Mouse (Mus musculus) small intestine, adult 2 months (tissue): ENCODE data around the gene Errfi1.

ENCODE experiments used
- CTCF ChIP-seq: fragments of 200-500 bp; IDR thresholded peaks from 2 replicates; pipeline ENCODE4 v1.5.1; 2012; ENCODE audit warnings: low read depth, mild to moderate bottlenecking, control low read depth, inconsistent platforms, low read length, moderate library complexity, mixed read lengths; ENCODE audit not compliant: insufficient replicate concordance, insufficient read length; ENCODE audit errors: extremely low read depth
- POLR2A ChIP-seq: fragments of 200-500 bp; IDR thresholded peaks from 2 replicates; pipeline ENCODE4 v1.6.1; 2012; ENCODE audit warnings: low read depth, mild to moderate bottlenecking, control low read depth, inconsistent platforms, low read length, moderate library complexity

DNA sequence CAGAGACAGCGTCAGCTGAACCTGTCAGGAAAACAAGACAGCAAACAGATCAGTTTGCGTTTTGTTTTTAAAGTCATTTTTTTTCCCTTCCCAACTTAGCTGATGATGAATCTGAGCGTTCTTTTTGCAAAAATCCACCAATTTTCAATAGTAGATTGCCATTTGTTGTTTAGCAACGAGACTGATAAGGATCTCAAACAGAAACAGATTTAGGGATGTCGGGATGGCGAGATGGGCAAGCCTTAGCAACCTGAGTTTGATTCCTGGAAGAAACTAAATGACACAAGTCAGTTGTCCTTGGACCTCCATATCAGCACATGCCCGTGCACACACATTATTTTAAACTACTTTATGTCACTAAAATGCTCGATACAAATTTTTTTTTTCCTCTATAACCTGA is 19.0 kb downstream of the Errfi1 start:
- TF ChIP-seq CTCF: no peak
- no peak for TF ChIP-seq POLR2A
